Mouse (Mus musculus): ENCODE data around the gene Vps11. TPM values are rescaled to one million over a fixed set of nuclear protein-coding genes. Genes with fewer than 3 reads are reported as not detected.

Vps11 gene
- polyA plus RNA-seq, 1 experiment, result 19.4 TPM

DNA sequence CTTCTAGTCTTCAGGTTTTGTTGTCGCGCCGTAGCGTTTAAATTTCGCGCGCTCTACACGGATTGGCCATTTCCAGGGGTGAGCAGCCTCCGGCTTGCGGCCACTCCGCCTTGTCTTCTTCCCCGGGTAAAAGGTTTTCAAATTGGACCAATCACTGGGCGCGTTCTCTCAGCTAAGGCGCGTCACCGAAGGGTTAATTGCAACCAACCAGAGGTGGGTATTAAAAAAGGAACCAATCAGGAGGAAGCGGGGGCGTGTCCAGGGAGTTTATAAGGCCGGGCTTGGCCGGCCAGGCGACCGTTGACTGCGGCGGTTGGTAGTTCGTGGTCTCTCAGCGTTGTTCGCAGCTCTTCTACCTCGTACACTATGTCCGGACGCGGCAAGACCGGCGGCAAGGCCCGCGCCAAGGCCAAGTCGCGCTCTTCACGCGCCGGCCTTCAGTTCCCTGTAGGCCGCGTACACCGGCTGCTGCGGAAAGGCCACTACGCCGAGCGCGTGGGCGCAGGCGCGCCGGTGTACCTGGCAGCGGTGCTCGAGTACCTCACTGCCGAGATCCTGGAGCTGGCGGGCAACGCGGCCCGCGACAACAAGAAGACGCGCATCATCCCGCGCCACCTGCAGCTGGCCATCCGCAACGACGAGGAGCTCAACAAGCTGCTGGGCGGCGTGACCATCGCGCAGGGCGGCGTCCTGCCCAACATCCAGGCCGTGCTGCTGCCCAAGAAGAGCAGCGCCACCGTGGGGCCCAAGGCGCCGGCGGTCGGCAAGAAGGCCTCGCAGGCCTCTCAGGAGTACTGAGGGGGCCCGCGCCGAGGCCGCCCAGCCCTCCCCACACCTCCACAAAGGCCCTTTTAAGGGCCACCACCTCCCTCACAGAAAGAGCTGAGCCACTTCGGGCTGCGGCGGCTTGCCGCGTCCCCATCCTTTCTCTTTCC is 26.8 kb downstream of the Vps11 start, which contains the start of gene H2afx:
H2afx (plus strand) TSS at position 299 of the 935 bp plus-strand sequence.
- peaks cover 7% of the 10 kb centered on the region for H3K36me3 ChIP-seq (ENCODE audit: control insufficient read depth, insufficient read depth, low read length)
- TF ChIP-seq POLR2A (IDR thresholded peaks at IDR 0.05; ENCODE audit: control insufficient read depth, low read depth, low read length), result peak; percentile 100
- TF ChIP-seq CTCF (IDR thresholded peaks at IDR 0.05; ENCODE audit: control insufficient read depth, insufficient read depth, insufficient replicate concordance, low read depth, low read length), result peak; percentile 18; the same call in 1 of the 2 replicates

DNA sequence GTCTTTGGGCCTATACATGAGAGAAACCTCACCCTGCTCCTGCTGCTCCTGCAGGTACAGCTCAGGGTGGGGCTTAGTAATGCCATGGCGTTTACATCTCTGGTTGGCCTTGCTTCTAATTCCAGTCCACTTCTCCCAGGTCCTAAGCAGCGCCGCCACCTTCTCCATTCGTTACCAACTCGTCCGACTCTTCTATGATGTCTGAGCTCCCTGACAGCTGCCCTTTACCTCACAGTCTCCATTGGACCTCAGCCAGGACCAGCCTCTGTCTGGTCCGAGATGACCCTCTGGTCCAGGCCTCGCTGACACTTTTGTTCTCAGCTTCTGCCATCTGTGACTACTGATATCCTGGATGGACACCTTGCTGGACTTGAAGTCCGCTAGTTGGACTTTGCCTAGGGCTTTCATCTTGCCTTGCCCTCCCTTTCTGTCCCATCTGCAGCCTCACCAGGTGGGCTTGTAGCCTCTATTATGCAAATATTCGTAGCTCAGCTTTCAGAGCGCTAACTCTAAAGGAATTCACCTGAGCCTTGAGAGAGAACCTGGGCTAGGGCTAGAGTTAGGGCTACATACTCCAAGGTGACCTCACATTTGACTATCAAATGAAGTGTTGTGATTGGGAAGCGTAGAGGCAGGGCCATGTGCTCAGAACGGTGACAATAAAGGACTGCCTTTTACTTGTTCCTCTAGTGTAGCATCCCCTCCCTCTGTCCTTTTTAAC is 28.4 kb downstream of the Vps11 start:
- peaks cover 7% of the 10 kb centered on the region for H3K36me3 ChIP-seq (ENCODE audit: control insufficient read depth, insufficient read depth, low read length)
- no peak overlapping the region for H3K27ac ChIP-seq (ENCODE audit: control insufficient read depth, insufficient read depth, low read depth, low read length)
- no peaks in the 10 kb centered on the region for H3K27me3 ChIP-seq (ENCODE audit: control insufficient read depth, insufficient read depth, low read length)
- peaks cover 7% of the 10 kb centered on the region for H3K4me1 ChIP-seq (ENCODE audit: control insufficient read depth, insufficient read depth, low read length)
- peak overlapping the region; percentile 70 for H3K4me3 ChIP-seq (ENCODE audit: control insufficient read depth, low read depth, low read length)
- TF ChIP-seq POLR2A (IDR thresholded peaks at IDR 0.05; ENCODE audit: control insufficient read depth, low read depth, low read length) (no peak), CTCF (IDR thresholded peaks at IDR 0.05; ENCODE audit: control insufficient read depth, insufficient read depth, insufficient replicate concordance, low read depth, low read length) (no peak)

More for the DNA sequence above, 26.8 kb downstream of the Vps11 start, which contains the start of gene H2afx:
- H3K27me3 ChIP-seq (ENCODE audit: control insufficient read depth, insufficient read depth, low read length), result no peaks in the 10 kb centered on the region
- peak within 1 kb of the TSS; percentile 98 for H3K4me3 ChIP-seq (ENCODE audit: control insufficient read depth, low read depth, low read length)
- peak within 1 kb of the TSS; percentile 98 for H3K27ac ChIP-seq (ENCODE audit: control insufficient read depth, insufficient read depth, low read depth, low read length)
- peaks cover 7% of the 10 kb centered on the region for H3K4me1 ChIP-seq (ENCODE audit: control insufficient read depth, insufficient read depth, low read length)

DNA sequence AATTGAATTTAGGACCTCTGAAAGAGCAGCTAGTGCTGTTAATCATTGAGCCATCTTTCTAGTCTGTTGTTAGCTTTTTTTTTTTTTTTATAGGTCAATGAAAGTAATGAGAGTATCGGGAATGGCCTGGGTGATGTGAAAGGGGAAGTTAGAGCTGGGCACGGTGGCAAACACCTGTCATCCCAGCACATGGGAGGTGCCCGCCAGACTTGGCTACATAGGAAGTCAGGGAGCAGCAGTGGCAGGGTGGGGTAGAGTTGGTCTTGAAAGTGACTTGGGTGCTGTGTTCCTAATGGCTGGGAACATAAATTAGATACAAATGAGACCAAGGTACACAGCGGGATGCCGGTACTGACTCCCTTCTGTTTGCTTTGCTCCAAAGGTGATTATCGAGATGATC is 30.7 kb downstream of the Vps11 start:
- Histone ChIP-seq H3K27me3 (ENCODE audit: control insufficient read depth, insufficient read depth, low read length) (no peaks in the 10 kb centered on the region), H3K36me3 (ENCODE audit: control insufficient read depth, insufficient read depth, low read length) (peaks cover 5% of the 10 kb centered on the region), H3K4me1 (ENCODE audit: control insufficient read depth, insufficient read depth, low read length) (peaks cover 21% of the 10 kb centered on the region), H3K27ac (ENCODE audit: control insufficient read depth, insufficient read depth, low read depth, low read length) (no peak overlapping the region), H3K4me3 (ENCODE audit: control insufficient read depth, low read depth, low read length) (no peak overlapping the region)
- no peak for TF ChIP-seq POLR2A (IDR thresholded peaks at IDR 0.05; ENCODE audit: control insufficient read depth, low read depth, low read length)
- no peak for TF ChIP-seq CTCF (IDR thresholded peaks at IDR 0.05; ENCODE audit: control insufficient read depth, insufficient read depth, insufficient replicate concordance, low read depth, low read length)

DNA sequence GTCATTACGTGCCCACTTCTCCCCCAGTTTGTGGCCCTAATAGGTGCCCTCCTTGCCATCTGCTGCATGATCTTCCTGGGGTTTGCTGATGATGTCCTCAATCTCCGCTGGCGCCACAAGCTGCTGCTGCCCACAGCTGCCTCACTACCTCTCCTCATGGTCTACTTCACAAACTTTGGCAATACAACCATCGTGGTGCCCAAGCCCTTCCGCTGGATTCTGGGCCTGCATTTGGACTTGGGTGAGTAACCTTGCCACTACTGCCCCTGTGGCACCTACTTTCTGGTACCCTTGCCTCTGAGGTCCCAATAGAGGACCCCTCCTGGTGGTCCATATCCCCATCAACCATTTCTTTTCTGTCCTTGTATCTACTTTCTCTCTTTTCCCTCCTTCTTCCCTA is 33.5 kb downstream of the Vps11 start:
- Histone ChIP-seq H3K4me3 (ENCODE audit: control insufficient read depth, low read depth, low read length) (no peak overlapping the region), H3K36me3 (ENCODE audit: control insufficient read depth, insufficient read depth, low read length) (peaks cover 2% of the 10 kb centered on the region), H3K4me1 (ENCODE audit: control insufficient read depth, insufficient read depth, low read length) (peaks cover 19% of the 10 kb centered on the region), H3K27me3 (ENCODE audit: control insufficient read depth, insufficient read depth, low read length) (no peaks in the 10 kb centered on the region), H3K27ac (ENCODE audit: control insufficient read depth, insufficient read depth, low read depth, low read length) (no peak overlapping the region)
- TF ChIP-seq POLR2A (IDR thresholded peaks at IDR 0.05; ENCODE audit: control insufficient read depth, low read depth, low read length), result no peak

DNA sequence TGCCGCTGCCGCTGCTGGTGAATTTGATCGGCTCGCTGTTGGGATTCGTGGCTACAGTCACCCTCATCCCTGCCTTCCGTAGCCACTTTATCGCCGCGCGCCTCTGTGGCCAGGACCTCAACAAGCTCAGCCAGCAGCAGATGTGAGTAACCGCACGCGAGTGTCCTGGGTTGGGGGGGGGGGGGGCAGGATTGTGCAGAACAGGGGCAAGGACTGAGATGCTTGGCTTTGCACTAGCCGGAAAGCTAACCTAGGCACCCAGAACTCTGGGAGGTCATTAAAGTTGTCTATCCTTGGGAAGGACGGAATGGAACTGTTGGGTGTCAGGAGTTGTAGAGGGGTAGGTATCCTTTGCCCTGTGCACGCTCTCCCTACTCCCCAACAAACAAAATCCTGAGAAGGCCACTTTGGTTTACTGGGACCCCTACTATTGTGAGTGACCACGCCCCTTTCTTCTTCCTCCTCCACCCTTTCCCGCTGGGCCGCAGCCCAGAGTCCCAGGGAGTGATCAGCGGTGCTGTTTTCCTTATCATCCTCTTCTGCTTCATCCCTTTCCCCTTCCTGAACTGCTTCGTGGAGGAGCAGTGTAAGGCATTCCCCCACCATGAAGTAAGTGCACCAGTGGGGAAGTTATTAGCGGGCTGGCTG is 34.3 kb downstream of the Vps11 start:
- Histone ChIP-seq H3K4me3 (ENCODE audit: control insufficient read depth, low read depth, low read length) (peak overlapping the region; percentile 95), H3K36me3 (ENCODE audit: control insufficient read depth, insufficient read depth, low read length) (peaks cover 2% of the 10 kb centered on the region; the same call in 1 of the 2 replicates), H3K27me3 (ENCODE audit: control insufficient read depth, insufficient read depth, low read length) (no peaks in the 10 kb centered on the region), H3K4me1 (ENCODE audit: control insufficient read depth, insufficient read depth, low read length) (peaks cover 19% of the 10 kb centered on the region), H3K27ac (ENCODE audit: control insufficient read depth, insufficient read depth, low read depth, low read length) (peak overlapping the region; percentile 90)
- TF ChIP-seq POLR2A (IDR thresholded peaks at IDR 0.05; ENCODE audit: control insufficient read depth, low read depth, low read length), result no peak
- no peak for TF ChIP-seq CTCF (IDR thresholded peaks at IDR 0.05; ENCODE audit: control insufficient read depth, insufficient read depth, insufficient replicate concordance, low read depth, low read length)

DNA sequence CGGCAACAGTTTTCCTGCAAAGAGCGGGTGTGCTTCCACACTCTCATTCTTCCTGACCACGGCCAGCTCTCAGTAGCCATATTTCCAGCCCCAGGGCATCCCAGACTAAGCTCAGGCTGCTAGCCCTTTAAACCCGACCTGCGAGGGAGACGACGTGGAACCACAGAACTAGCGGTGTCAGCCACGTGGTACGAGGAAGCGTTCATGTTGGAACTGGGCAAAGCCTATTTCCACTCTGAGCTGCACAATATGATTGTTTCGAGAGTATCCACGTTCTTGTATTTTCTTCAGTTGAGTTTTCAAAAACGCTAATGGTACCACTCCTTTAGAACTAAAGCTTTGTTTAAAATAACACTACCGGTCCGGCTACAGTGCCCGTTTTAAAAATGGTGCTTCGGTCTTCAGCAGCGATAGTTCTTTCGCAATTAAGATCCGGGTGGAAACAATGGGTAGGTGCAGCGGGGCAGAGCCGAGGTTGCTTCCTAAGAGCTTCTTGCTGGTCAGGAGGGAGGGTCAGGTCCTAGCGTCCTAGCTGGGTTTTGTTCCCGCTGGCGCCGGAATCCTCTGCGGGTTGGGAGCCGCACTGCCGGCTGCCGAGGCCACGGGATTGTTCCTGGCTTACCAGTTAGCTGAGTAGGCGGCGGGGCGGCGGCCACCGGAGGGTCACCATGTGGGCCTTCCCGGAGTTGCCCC is 35.0 kb downstream of the Vps11 start:
- TF ChIP-seq POLR2A (IDR thresholded peaks at IDR 0.05; ENCODE audit: control insufficient read depth, low read depth, low read length) (peak; percentile 60), CTCF (IDR thresholded peaks at IDR 0.05; ENCODE audit: control insufficient read depth, insufficient read depth, insufficient replicate concordance, low read depth, low read length) (no peak)
- peak overlapping the region; percentile 90 for H3K27ac ChIP-seq (ENCODE audit: control insufficient read depth, insufficient read depth, low read depth, low read length)
- peak overlapping the region; percentile 95 for H3K4me3 ChIP-seq (ENCODE audit: control insufficient read depth, low read depth, low read length)
- peaks cover 2% of the 10 kb centered on the region; the same call in 1 of the 2 replicates for H3K36me3 ChIP-seq (ENCODE audit: control insufficient read depth, insufficient read depth, low read length)
- peaks cover 19% of the 10 kb centered on the region for H3K4me1 ChIP-seq (ENCODE audit: control insufficient read depth, insufficient read depth, low read length)
- H3K27me3 ChIP-seq (ENCODE audit: control insufficient read depth, insufficient read depth, low read length), result no peaks in the 10 kb centered on the region

Measured in testis, adult 2 months (tissue).